Comparison of ENCODE assay signal across 8 mouse cellular contexts in the genomic region with DNA sequence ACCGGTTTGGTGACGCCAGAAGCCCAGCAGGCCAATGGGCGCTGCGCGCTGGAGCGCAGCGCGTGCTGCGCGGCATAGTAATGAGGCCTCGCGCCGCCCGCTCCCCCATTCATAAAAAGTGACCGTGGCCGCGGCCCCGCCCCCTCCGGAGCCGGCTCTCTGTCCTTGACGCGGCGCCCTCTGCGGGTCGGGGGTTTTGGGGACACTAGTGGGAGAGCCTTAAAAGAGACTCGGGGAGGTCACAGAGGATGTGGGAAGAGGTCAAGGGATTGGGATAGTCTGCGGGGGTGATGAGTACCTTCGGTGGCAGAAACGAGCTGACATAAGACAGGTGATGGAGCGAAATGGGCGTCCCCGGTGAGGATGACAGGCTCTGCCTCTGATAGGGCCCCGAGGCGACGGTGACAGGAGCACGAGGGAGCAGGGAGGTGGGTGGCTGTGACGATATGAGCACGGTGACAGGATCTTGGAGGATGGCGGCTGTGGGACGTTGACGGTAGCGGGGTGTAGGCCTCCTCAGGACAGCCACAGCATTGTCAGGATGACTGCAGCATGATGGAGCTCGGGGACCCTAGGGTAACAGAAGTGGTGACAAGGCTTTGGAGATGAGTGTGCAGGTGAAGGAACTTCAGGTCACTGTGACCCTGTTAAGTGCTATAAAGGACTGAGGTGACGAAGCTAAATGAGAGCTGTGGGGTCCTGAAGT. TPM values are rescaled to one million over a fixed set of nuclear protein-coding genes. Genes with fewer than 3 reads are reported as not detected.
DNase-seq lines count a peak whose midpoint lies in the region; ATAC-seq and TF ChIP-seq lines count a peak whose summit lies in the region.

No protein-coding gene starts in this region.

- 3% methylated on average over 44 of the region's 44 CpGs for WGBS in hindbrain, embryonic 10.5 days
- WGBS in lung, embryonic 16.5 days: 2% methylated on average over 42 of the region's 44 CpGs

- ATAC-seq in frontal cortex, adult (ENCODE audit: low TSS enrichment): peak; percentile 71
- ATAC-seq in lung, embryonic 16.5 days (ENCODE audit: low read depth): peak; percentile 86

- no peaks in the 10 kb centered on the region for H3K27me3 ChIP-seq in MEL (ENCODE audit: control insufficient read depth in 1 of 2, insufficient read depth in 2 of 2, low read length in 2 of 2)
- peaks cover 91% of the 10 kb centered on the region for H3K27me3 ChIP-seq in hindbrain, embryonic 10.5 days (ENCODE audit: insufficient read depth, poor library complexity, severe bottlenecking)
- H3K27me3 ChIP-seq in lung, embryonic 16.5 days (ENCODE audit: control insufficient read depth, insufficient read depth, low read depth, low read length): peaks cover 4% of the 10 kb centered on the region; the same call in 1 of the 2 replicates

- no peaks in the 10 kb centered on the region for H3K9me3 ChIP-seq in MEL (replicated peaks; ENCODE audit: insufficient read depth, low read length)
- no peaks in the 10 kb centered on the region for H3K9me3 ChIP-seq in hindbrain, embryonic 10.5 days
- H3K9me3 ChIP-seq in lung, embryonic 16.5 days (ENCODE audit: control insufficient read depth, low read length): no peaks in the 10 kb centered on the region

- no peak for TF ChIP-seq RAD21 in MEL (IDR thresholded peaks at IDR 0.05; ENCODE audit: low read depth, low read length)

- peaks cover 2 to 12% of the 10 kb centered on the region in 2 experiments; a peak in 2 of 4 replicates for H3K4me1 ChIP-seq in MEL (ENCODE audit: control insufficient read depth in 1 of 2, insufficient read depth in 2 of 2, low read length in 2 of 2)
- peaks cover 37% of the 10 kb centered on the region for H3K4me1 ChIP-seq in hindbrain, embryonic 10.5 days (replicated peaks)
- peaks cover 18% of the 10 kb centered on the region for H3K4me1 ChIP-seq in lung, embryonic 16.5 days (replicated peaks; ENCODE audit: control insufficient read depth, insufficient read depth, low read length)

- H3K4me3 ChIP-seq in MEL (ENCODE audit: control insufficient read depth in 1 of 2, insufficient read depth in 1 of 2, low read depth in 2 of 2, low read length in 2 of 2): peak overlapping the region; percentile 41 to 90
- H3K4me3 ChIP-seq in hindbrain, embryonic 10.5 days: peak overlapping the region; percentile 79
- H3K4me3 ChIP-seq in lung, embryonic 16.5 days (ENCODE audit: low read length): peak overlapping the region; percentile 66

- peak; percentile 87 for DNase-seq in MEL (ENCODE audit: low read depth, low spot score)
- DNase-seq in cerebellum, adult 9-10 months: peak; percentile 85
- peak; percentile 84 for DNase-seq in hindbrain, embryonic 10.5 days (ENCODE audit: low spot score)
- peak; percentile 77 for DNase-seq in layer of hippocampus, adult 9-11 months
- DNase-seq in ovary, postnatal 36 days (ENCODE audit: low spot score): peak; percentile 78
- DNase-seq in thymus, postnatal 25 days: peak; percentile 55

- TF ChIP-seq EP300 in MEL (IDR thresholded peaks at IDR 0.05; ENCODE audit: low read depth in 1 of 2, low read length in 2 of 2): no peak

- H3K79me2 ChIP-seq in MEL (ENCODE audit: control insufficient read depth, insufficient read depth, low read length, poor library complexity): no peaks in the 10 kb centered on the region

- peak in 2 of 3 experiments; percentile 35 to 51; a peak in 4 of 6 replicates for TF ChIP-seq CTCF in MEL (IDR thresholded peaks at IDR 0.05 in 2 of 3, conservative IDR thresholded peaks at IDR 0.05 in 1 of 3; ENCODE audit: control insufficient read depth in 1 of 3, insufficient read depth in 1 of 3, low read depth in 2 of 3, low read length in 3 of 3, poor library complexity in 1 of 3, severe bottlenecking in 1 of 3)

- peak overlapping the region; percentile 6; the same call in 1 of the 2 replicates for H3K9ac ChIP-seq in MEL (ENCODE audit: control insufficient read depth, low read depth, low read length, poor library complexity, severe bottlenecking)
- H3K9ac ChIP-seq in lung, embryonic 16.5 days (ENCODE audit: low read length): no peak overlapping the region

- no peaks in the 10 kb centered on the region for H3K36me3 ChIP-seq in MEL (ENCODE audit: control insufficient read depth in 1 of 2, insufficient read depth in 2 of 2, low read length in 2 of 2)
- no peaks in the 10 kb centered on the region for H3K36me3 ChIP-seq in hindbrain, embryonic 10.5 days
- H3K36me3 ChIP-seq in lung, embryonic 16.5 days (ENCODE audit: control insufficient read depth, insufficient read depth, low read length): no peaks in the 10 kb centered on the region

- TF ChIP-seq POLR2A in MEL (IDR thresholded peaks at IDR 0.05; ENCODE audit: control insufficient read depth in 1 of 2, insufficient read depth in 1 of 2, low read depth in 1 of 2, low read length in 2 of 2, poor library complexity in 1 of 2): no peak

- peak overlapping the region; percentile 99 for H3K4me2 ChIP-seq in lung, embryonic 16.5 days (ENCODE audit: low read depth, low read length)

- no peak overlapping the region for H3K27ac ChIP-seq in MEL (ENCODE audit: control insufficient read depth, low read depth, low read length)
- peak overlapping the region; percentile 76 for H3K27ac ChIP-seq in hindbrain, embryonic 10.5 days
- H3K27ac ChIP-seq in lung, embryonic 16.5 days (ENCODE audit: low read length): no peak overlapping the region

TF ChIP-seq in MEL, 35 proteins besides CTCF, POLR2A, EP300 and RAD21 (continues in another document):
- TF ChIP-seq MYC (IDR thresholded peaks at IDR 0.05; ENCODE audit: low read depth, low read length): no peak
- TF ChIP-seq GATA1 (IDR thresholded peaks at IDR 0.05; ENCODE audit: low read depth, low read length): no peak
- TF ChIP-seq TCF12 (IDR thresholded peaks at IDR 0.05; ENCODE audit: low read depth, low read length): no peak
- TF ChIP-seq RCOR1 (IDR thresholded peaks at IDR 0.05; ENCODE audit: low read depth, low read length): no peak
- TF ChIP-seq MYB (IDR thresholded peaks at IDR 0.05; ENCODE audit: low read depth, low read length): no peak
- TF ChIP-seq TAL1 (IDR thresholded peaks at IDR 0.05; ENCODE audit: low read length): no peak
- no peak for TF ChIP-seq POLR2AphosphoS5 (IDR thresholded peaks at IDR 0.05; ENCODE audit: borderline replicate concordance, low read depth, low read length)
- no peak for TF ChIP-seq BHLHE40 (IDR thresholded peaks at IDR 0.05; ENCODE audit: borderline replicate concordance, low read depth, low read length)
- no peak for TF ChIP-seq NELFE (IDR thresholded peaks at IDR 0.05; ENCODE audit: low read depth, low read length)
- no peak for TF ChIP-seq ZKSCAN1 (IDR thresholded peaks at IDR 0.05; ENCODE audit: low read depth, low read length)
- TF ChIP-seq MAX (IDR thresholded peaks at IDR 0.05; ENCODE audit: low read length): peak; percentile 52; the same call in 1 of the 2 replicates
- no peak for TF ChIP-seq MEF2A (IDR thresholded peaks at IDR 0.05; ENCODE audit: extremely low read depth, insufficient replicate concordance, low read depth, low read length, poor library complexity, severe bottlenecking)
- TF ChIP-seq USF1 (IDR thresholded peaks at IDR 0.05; ENCODE audit: low read depth, low read length): no peak
- no peak for TF ChIP-seq ZC3H11A (IDR thresholded peaks at IDR 0.05; ENCODE audit: low read depth, low read length)
- TF ChIP-seq E2F4 (IDR thresholded peaks at IDR 0.05; ENCODE audit: borderline replicate concordance, low read depth, low read length): no peak
- TF ChIP-seq NRF1 (IDR thresholded peaks at IDR 0.05; ENCODE audit: insufficient read depth, low read depth, low read length, poor library complexity, severe bottlenecking): peak; percentile 61; the same call in 1 of the 2 replicates
- TF ChIP-seq MAFK (IDR thresholded peaks at IDR 0.05; ENCODE audit: borderline replicate concordance, low read depth, low read length): no peak
- TF ChIP-seq GABPA (IDR thresholded peaks at IDR 0.05; ENCODE audit: low read depth, low read length): no peak
- no peak for TF ChIP-seq HCFC1 (IDR thresholded peaks at IDR 0.05; ENCODE audit: low read depth, low read length)
- TF ChIP-seq CHD2 (IDR thresholded peaks at IDR 0.05; ENCODE audit: low read length): no peak
- no peak for TF ChIP-seq POLR2AphosphoS2 (IDR thresholded peaks at IDR 0.05; ENCODE audit: low read length)
- TF ChIP-seq ELF1 (IDR thresholded peaks at IDR 0.05; ENCODE audit: low read depth, low read length): no peak
- no peak for TF ChIP-seq CHD1 (IDR thresholded peaks at IDR 0.05; ENCODE audit: low read depth, low read length)
- TF ChIP-seq KAT2A (conservative IDR thresholded peaks at IDR 0.05; ENCODE audit: low read depth, low read length): no peak

RNA-seq across cellular contexts. Expression of a gene that starts 0.4 kb away (rescaled TPM):
- 0.08 TPM in 1 of 2 replicates, not detected in the other for total RNA-seq in MEL (2012; rRNA removed)
- under 1 TPM in 1 of 2 experiments, not detected in 1; 0.35 TPM for polyA plus RNA-seq in MEL (2012; ENCODE audit: insufficient read depth in 1 of 2, insufficient read length in 2 of 2, low read depth in 1 of 2, low replicate concordance in 2 of 2, missing spikeins in 1 of 2)
- polyA plus RNA-seq in hindbrain, embryonic 10.5 days (2016; fragmentation: Nextera tagmentation; extraction: Ambion mirVana): 0.32 and 0.35 TPM in 2 replicates
- 0.15 TPM in 1 of 2 replicates, not detected in the other for polyA plus RNA-seq in lung, embryonic 16.5 days (2015; fragmentation: Nextera tagmentation; extraction: Ambion mirVana)

RNA-seq across cellular contexts. Expression of a gene that starts 0.8 kb away (rescaled TPM):
- not detected in 2 replicates for total RNA-seq in MEL (2012; rRNA removed)
- polyA plus RNA-seq in MEL (2012; ENCODE audit: insufficient read depth in 1 of 2, insufficient read length in 2 of 2, low read depth in 1 of 2, low replicate concordance in 2 of 2, missing spikeins in 1 of 2): not detected
- 1.1 and 2.2 TPM in 2 replicates for polyA plus RNA-seq in hindbrain, embryonic 10.5 days (2016; fragmentation: Nextera tagmentation; extraction: Ambion mirVana)
- 7.7 and 13.2 TPM in 2 replicates for polyA plus RNA-seq in lung, embryonic 16.5 days (2015; fragmentation: Nextera tagmentation; extraction: Ambion mirVana)

RNA-seq across cellular contexts. Expression of a gene that starts 27.9 kb away (rescaled TPM):
- 12.1 and 21.9 TPM in 2 replicates for total RNA-seq in MEL (2012; rRNA removed)
- 10 to 100 TPM in 1 of 2 experiments, not detected in 1; 19.1 TPM for polyA plus RNA-seq in MEL (2012; ENCODE audit: insufficient read depth in 1 of 2, insufficient read length in 2 of 2, low read depth in 1 of 2, low replicate concordance in 2 of 2, missing spikeins in 1 of 2)
- polyA plus RNA-seq in hindbrain, embryonic 10.5 days (2016; fragmentation: Nextera tagmentation; extraction: Ambion mirVana): 1.7 and 1.9 TPM in 2 replicates
- polyA plus RNA-seq in lung, embryonic 16.5 days (2015; fragmentation: Nextera tagmentation; extraction: Ambion mirVana): 4.2 and 4.3 TPM in 2 replicates

RNA-seq across cellular contexts. Expression of a gene that starts 50.2 kb away (rescaled TPM):
- 0.08 TPM in 1 of 2 replicates, not detected in the other for total RNA-seq in MEL (2012; rRNA removed)
- under 1 TPM in 1 of 2 experiments, not detected in 1; 0.31 TPM for polyA plus RNA-seq in MEL (2012; ENCODE audit: insufficient read depth in 1 of 2, insufficient read length in 2 of 2, low read depth in 1 of 2, low replicate concordance in 2 of 2, missing spikeins in 1 of 2)
- 1.2 and 1.6 TPM in 2 replicates for polyA plus RNA-seq in hindbrain, embryonic 10.5 days (2016; fragmentation: Nextera tagmentation; extraction: Ambion mirVana)
- polyA plus RNA-seq in lung, embryonic 16.5 days (2015; fragmentation: Nextera tagmentation; extraction: Ambion mirVana): 2.4 and 3.0 TPM in 2 replicates
